Mouse (Mus musculus) kidney, postnatal 0 days (tissue): ENCODE data around the gene Lyve1. TPM values are rescaled to one million over a fixed set of nuclear protein-coding genes. Genes with fewer than 3 reads are reported as not detected.
"Not testable (repeated sequence)": the region's sequence is repeated elsewhere in the genome, so short reads cannot be mapped to it uniquely, and the experiment has no call there.

Experiments
- ATAC-seq: fragments of 200-750 bp; cut with Nextera tagmentation; replicated peaks from 2 replicates; pipeline ENCODE4 v1.8.0; 2017; ENCODE audit warnings: low read depth, moderate number of reproducible peaks, moderate TSS enrichment, moderate library complexity; ENCODE audit not compliant: low FRiP score
- DNase-seq: peaks from one replicate; pipeline ENCODE4 v3.0.0-alpha.2; 2016; ENCODE audit warnings: low spot score
- H3K27ac ChIP-seq: fragments of 300-500 bp; sonication (generic); 2 replicates; pipeline ENCODE4 v1.5.1; 2014; ENCODE audit warnings: mild to moderate bottlenecking
- H3K27me3 ChIP-seq: fragments of 300-500 bp; sonication (generic); 2 replicates; pipeline ENCODE4 v1.6.1; 2014; ENCODE audit warnings: low read length, mixed read lengths; ENCODE audit not compliant: insufficient read depth
- H3K36me3 ChIP-seq: fragments of 300-500 bp; sonication (generic); 2 replicates; pipeline ENCODE4 v1.6.1; 2014; ENCODE audit warnings: low read length, mixed read lengths; ENCODE audit not compliant: insufficient read depth
- H3K4me1 ChIP-seq: fragments of 300-500 bp; sonication (generic); replicated peaks from 2 replicates; pipeline ENCODE4 v1.6.1; 2014; ENCODE audit warnings: antibody characterized with exemption, low read length, mixed read lengths; ENCODE audit not compliant: insufficient read depth
- H3K4me2 ChIP-seq: fragments of 300-500 bp; sonication (generic); 2 replicates; pipeline ENCODE4 v1.6.1; 2014; ENCODE audit warnings: mild to moderate bottlenecking, low read length, moderate library complexity, mixed read lengths
- H3K4me3 ChIP-seq: fragments of 300-500 bp; sonication (generic); replicated peaks from 2 replicates; pipeline ENCODE4 v1.5.1; 2014; ENCODE audit warnings: low read depth, low read length
- H3K9ac ChIP-seq: fragments of 300-500 bp; sonication (generic); 2 replicates; pipeline ENCODE4 v1.6.1; 2014; ENCODE audit warnings: low read depth, low read length
- H3K9me3 ChIP-seq: fragments of 300-500 bp; sonication (generic); replicated peaks from 2 replicates; pipeline ENCODE4 v1.6.1; 2016; ENCODE audit warnings: low read length, inconsistent platforms, mixed read lengths
- CTCF ChIP-seq: IDR thresholded peaks from 2 replicates; pipeline ENCODE4 v1.5.1; 2016; ENCODE audit warnings: antibody characterized with exemption, low read depth, mild to moderate bottlenecking, moderate library complexity
- WGBS: fragments of 180-500 bp; shearing (Covaris S2); extraction: QIAGEN DNeasy Blood & Tissue Kit; methylation state at CpG from one replicate; pipeline ENCODE4 v1.1.7; 2014; 5-methylcytosine and 5-hydroxymethylcytosine counted together
- polyA plus RNA-seq: library from polyadenylated mRNA; unstranded; fragments of >200 nt; fragmentation: Nextera tagmentation; extraction: Ambion mirVana; gene quantifications from 2 replicates; pipeline ENCODE4 v1.2.1, GENCODE M21; 2015

Lyve1 gene
- 3.9 and 4.3 TPM in 2 replicates for polyA plus RNA-seq

GRCm38 (mm10) chr7:110862751-110863289 lies at the start of gene Lyve1:
Gene Lyve1 (minus strand): TSS chr7:110863239.
- ATAC-seq (no peak), DNase-seq (no peak)
- H3K4me2 ChIP-seq, result no peak within 1 kb of the TSS
- H3K4me1 ChIP-seq, result no peaks in the 10 kb centered on the region
- no peaks in the 10 kb centered on the region for H3K27me3 ChIP-seq
- TF ChIP-seq CTCF, result no peak
- no peak within 1 kb of the TSS for H3K4me3 ChIP-seq
- H3K36me3 ChIP-seq, result no peaks in the 10 kb centered on the region
- H3K9ac ChIP-seq, result no peak within 1 kb of the TSS
- WGBS, result 57% methylated on average over 12 of the region's 12 CpGs
- H3K9me3 ChIP-seq, result no peaks in the 10 kb centered on the region
- H3K27ac ChIP-seq, result no peak within 1 kb of the TSS

- H3K36me3 ChIP-seq, result no peaks in the 10 kb centered on the region
- H3K9me3 ChIP-seq, result no peaks in the 10 kb centered on the region
- no peaks in the 10 kb centered on the region for H3K27me3 ChIP-seq
- whole genome bisulfite sequencing, result 75% methylated on average over 8 of the region's 8 CpGs
- ATAC-seq, result no peak
- no peak overlapping the region for H3K4me2 ChIP-seq
- no peak overlapping the region for H3K4me3 ChIP-seq
- H3K9ac ChIP-seq, result no peak overlapping the region
- no peak overlapping the region for H3K27ac ChIP-seq
- no peaks in the 10 kb centered on the region for H3K4me1 ChIP-seq
- no peak for TF ChIP-seq CTCF
- no peak for DNase-seq
These were observed 45.4 kb upstream of the Lyve1 start for GRCm38 (mm10) chr7:110908209-110909144.

- Histone ChIP-seq H3K9ac (no peak overlapping the region), H3K4me1 (no peaks in the 10 kb centered on the region), H3K4me3 (no peak overlapping the region), H3K27me3 (no peaks in the 10 kb centered on the region), H3K9me3 (no peaks in the 10 kb centered on the region), H3K36me3 (no peaks in the 10 kb centered on the region), H3K4me2 (no peak overlapping the region), H3K27ac (no peak overlapping the region)
- WGBS, result 80% methylated on average over 2 of the region's 2 CpGs
- ATAC-seq, result no peak
- TF ChIP-seq CTCF, result no peak
- DNase-seq, result no peak
These were observed 43.5 kb upstream of the Lyve1 start for GRCm38 (mm10) chr7:110906566-110906965.

- Histone ChIP-seq H3K27me3 (no peaks in the 10 kb centered on the region), H3K9ac (no peak overlapping the region), H3K36me3 (no peaks in the 10 kb centered on the region), H3K4me3 (no peak overlapping the region), H3K4me1 (no peaks in the 10 kb centered on the region), H3K27ac (no peak overlapping the region), H3K4me2 (no peak overlapping the region), H3K9me3 (no peaks in the 10 kb centered on the region)
- DNase-seq (no peak), ATAC-seq (no peak)
- 68% methylated on average over 7 of the region's 7 CpGs for WGBS
- no peak for TF ChIP-seq CTCF
These were observed 40.2 kb upstream of the Lyve1 start for GRCm38 (mm10) chr7:110903226-110903625.

GRCm38 (mm10) chr7:110897202-110897601 lies 34.2 kb upstream of the Lyve1 start:
- Histone ChIP-seq H3K9me3 (no peaks in the 10 kb centered on the region), H3K4me3 (no peak overlapping the region), H3K4me1 (no peaks in the 10 kb centered on the region; the same call in 1 of the 2 replicates), H3K36me3 (no peaks in the 10 kb centered on the region), H3K9ac (no peak overlapping the region), H3K27ac (no peak overlapping the region), H3K27me3 (no peaks in the 10 kb centered on the region), H3K4me2 (no peak overlapping the region)
- WGBS, result 89% methylated on average over 8 of the region's 8 CpGs
- ATAC-seq, result no peak
- no peak for DNase-seq
- no peak for TF ChIP-seq CTCF

GRCm38 (mm10) chr7:110896453-110896852 lies 33.4 kb upstream of the Lyve1 start:
- Histone ChIP-seq H3K9me3 (no peaks in the 10 kb centered on the region), H3K27me3 (no peaks in the 10 kb centered on the region), H3K4me3 (no peak overlapping the region), H3K4me1 (no peaks in the 10 kb centered on the region; the same call in 1 of the 2 replicates), H3K9ac (no peak overlapping the region), H3K4me2 (no peak overlapping the region), H3K27ac (no peak overlapping the region), H3K36me3 (no peaks in the 10 kb centered on the region)
- DNase-seq, result no peak
- WGBS, result 92% methylated on average over 7 of the region's 7 CpGs
- no peak for TF ChIP-seq CTCF
- ATAC-seq, result no peak

GRCm38 (mm10) chr7:110895772-110896171 lies 32.7 kb upstream of the Lyve1 start:
- ATAC-seq, DNase-seq, H3K27ac ChIP-seq, H3K4me3 ChIP-seq, H3K9ac ChIP-seq, H3K4me1 ChIP-seq, H3K4me2 ChIP-seq, H3K36me3 ChIP-seq, H3K27me3 ChIP-seq, H3K9me3 ChIP-seq: not testable (repeated sequence)
- WGBS, result 65% methylated on average over 10 of the region's 10 CpGs
